Mouse (Mus musculus) fat pad, adult 2 months (tissue): ENCODE measurements around the gene Tmc5.

Experiments
- DNase-seq: peaks from one replicate; pipeline ENCODE4 v3.0.0-alpha.2; 2011; ENCODE audit warnings: low read depth, low spot score; ENCODE audit errors: extremely low read depth

Tmc5 gene

GRCm38 (mm10) chr7:118609815-118610214, 12.7 kb downstream of the Tmc5 start:
- DNase-seq: no peak

GRCm38 (mm10) chr7:118610721-118611120, 13.6 kb downstream of the Tmc5 start:
- no peak for DNase-seq

- no peak for DNase-seq
Measured at GRCm38 (mm10) chr7:118611185-118611749, 14.2 kb downstream of the Tmc5 start.

GRCm38 (mm10) chr7:118611933-118612332, 14.8 kb downstream of the Tmc5 start:
- no peak for DNase-seq

GRCm38 (mm10) chr7:118614076-118614475, 17.0 kb downstream of the Tmc5 start:
- no peak for DNase-seq

GRCm38 (mm10) chr7:118618104-118618503, 21.0 kb downstream of the Tmc5 start:
- DNase-seq: no peak

GRCm38 (mm10) chr7:118620243-118620906, 23.3 kb downstream of the Tmc5 start:
- no peak for DNase-seq

- DNase-seq: no peak
Measured at GRCm38 (mm10) chr7:118621094-118621493, 24.0 kb downstream of the Tmc5 start.

- DNase-seq: no peak
Measured at GRCm38 (mm10) chr7:118627550-118628298, 30.6 kb downstream of the Tmc5 start.

- DNase-seq: no peak
Measured at GRCm38 (mm10) chr7:118633094-118633493, 36.0 kb downstream of the Tmc5 start.

- DNase-seq: no peak
Measured at GRCm38 (mm10) chr7:118633951-118634350, 36.9 kb downstream of the Tmc5 start.

- DNase-seq: no peak
Measured at GRCm38 (mm10) chr7:118637466-118637865, 40.4 kb downstream of the Tmc5 start.

- DNase-seq: no peak
Measured at GRCm38 (mm10) chr7:118646237-118646636, 49.1 kb downstream of the Tmc5 start.

GRCm38 (mm10) chr7:118649328-118649727, 52.2 kb downstream of the Tmc5 start:
- DNase-seq: no peak

- no peak for DNase-seq
Measured at GRCm38 (mm10) chr7:118650119-118650518, 53.0 kb downstream of the Tmc5 start.

- no peak for DNase-seq
Measured at GRCm38 (mm10) chr7:118650891-118651290, 53.8 kb downstream of the Tmc5 start.

- DNase-seq: no peak
Measured at GRCm38 (mm10) chr7:118652572-118653295, 55.6 kb downstream of the Tmc5 start.

GRCm38 (mm10) chr7:118656730-118657129, 59.6 kb downstream of the Tmc5 start:
- no peak for DNase-seq

- DNase-seq: no peak
Measured at GRCm38 (mm10) chr7:118667773-118668172, 70.7 kb downstream of the Tmc5 start.

- no peak for DNase-seq
Measured at GRCm38 (mm10) chr7:118670142-118670541, 73.0 kb downstream of the Tmc5 start.

GRCm38 (mm10) chr7:118676826-118677225, 79.7 kb downstream of the Tmc5 start:
- no peak for DNase-seq
